Mouse (Mus musculus) heart, postnatal 0 days (tissue): Measurements from ENCODE around the gene Frat2. TPM values are rescaled to one million over a fixed set of nuclear protein-coding genes. Genes with fewer than 3 reads are reported as not detected.
"Not testable (repeated sequence)": the region's sequence is repeated elsewhere in the genome, so short reads cannot be mapped to it uniquely, and the experiment has no call there.

Experiments
- ATAC-seq: fragments of 200-750 bp; cut with Nextera tagmentation; 2 replicates; pipeline ENCODE4 v1.8.0; 2017; ENCODE audit warnings: low read depth, moderate number of reproducible peaks, moderate library complexity; ENCODE audit not compliant: insufficient read depth
- DNase-seq: peaks from one replicate; pipeline ENCODE4 v3.0.0-alpha.2; 2016; ENCODE audit warnings: low spot score
- H3K27ac ChIP-seq: fragments of 300-500 bp; sonication (generic); 2 replicates; pipeline ENCODE4 v1.5.1; 2014; ENCODE audit warnings: low read depth, mild to moderate bottlenecking
- H3K27me3 ChIP-seq: fragments of 300-500 bp; sonication (generic); 2 replicates; pipeline ENCODE4 v1.6.1; 2014; ENCODE audit warnings: low read length, mixed read lengths; ENCODE audit not compliant: control insufficient read depth, insufficient read depth
- H3K36me3 ChIP-seq: fragments of 300-500 bp; sonication (generic); replicated peaks from 2 replicates; pipeline ENCODE4 v1.6.1; 2014; ENCODE audit warnings: low read length, mixed read lengths; ENCODE audit not compliant: control insufficient read depth, insufficient read depth
- H3K4me1 ChIP-seq: fragments of 300-500 bp; sonication (generic); 2 replicates; pipeline ENCODE4 v1.6.1; 2014; ENCODE audit warnings: antibody characterized with exemption; ENCODE audit not compliant: control insufficient read depth, insufficient read depth
- H3K4me2 ChIP-seq: fragments of 300-500 bp; sonication (generic); 2 replicates; pipeline ENCODE4 v1.6.1; 2014; ENCODE audit warnings: low read depth, mild to moderate bottlenecking, low read length, moderate library complexity
- H3K4me3 ChIP-seq: fragments of 300-500 bp; sonication (generic); 2 replicates; pipeline ENCODE4 v1.5.1; 2014; ENCODE audit warnings: low read depth, low read length
- H3K9ac ChIP-seq: fragments of 300-500 bp; sonication (generic); replicated peaks from 2 replicates; pipeline ENCODE4 v1.6.1; 2014; ENCODE audit warnings: low read depth, low read length, mixed read lengths
- H3K9me3 ChIP-seq: fragments of 300-500 bp; sonication (generic); replicated peaks from 2 replicates; pipeline ENCODE4 v1.6.1; 2016; ENCODE audit warnings: low read length; ENCODE audit not compliant: control insufficient read depth
- CTCF ChIP-seq: IDR thresholded peaks from 2 replicates; pipeline ENCODE4 v1.5.1; 2016; ENCODE audit warnings: antibody characterized with exemption, control low read depth, low read depth
- EP300 ChIP-seq: IDR thresholded peaks from 2 replicates; pipeline ENCODE4 v1.6.1; 2016; ENCODE audit warnings: antibody characterized with exemption, low read depth
- WGBS: fragments of 180-500 bp; shearing (Covaris S2); extraction: QIAGEN DNeasy Blood & Tissue Kit; methylation state at CpG from one replicate; pipeline ENCODE4 v1.1.7; 2014; 5-methylcytosine and 5-hydroxymethylcytosine counted together
- polyA plus RNA-seq: library from polyadenylated mRNA; unstranded; fragments of >200 nt; fragmentation: Nextera tagmentation; extraction: Ambion mirVana; gene quantifications from 2 replicates; pipeline ENCODE4 v1.2.1, GENCODE M21; 2015
- total RNA-seq: library from RNA; depleted of rRNA; stranded (reverse); fragments of >200 nt; gene quantifications from 2 replicates; pipeline ENCODE4 v1.2.3, GENCODE M21; 2014; ENCODE audit warnings: low replicate concordance

Gene Frat2
- total and polyA plus RNA-seq, 2 experiments from 2014 or later = 1.4 to 5.6 TPM

GRCm38 (mm10) chr19:41883882-41884281 is 36.0 kb upstream of the Frat2 start:
- Histone ChIP-seq H3K4me3 (no peak overlapping the region), H3K27ac (no peak overlapping the region), H3K4me2 (no peak overlapping the region), H3K9ac (no peak overlapping the region), H3K36me3 (peaks cover 72% of the 10 kb centered on the region), H3K9me3 (no peaks in the 10 kb centered on the region), H3K27me3 (no peaks in the 10 kb centered on the region), H3K4me1 (no peaks in the 10 kb centered on the region)
- no peak for TF ChIP-seq CTCF
- TF ChIP-seq EP300 = no peak
- ATAC-seq (no peak), DNase-seq (no peak)
- 94% methylated on average over 9 of the region's 9 CpGs for WGBS

DNA sequence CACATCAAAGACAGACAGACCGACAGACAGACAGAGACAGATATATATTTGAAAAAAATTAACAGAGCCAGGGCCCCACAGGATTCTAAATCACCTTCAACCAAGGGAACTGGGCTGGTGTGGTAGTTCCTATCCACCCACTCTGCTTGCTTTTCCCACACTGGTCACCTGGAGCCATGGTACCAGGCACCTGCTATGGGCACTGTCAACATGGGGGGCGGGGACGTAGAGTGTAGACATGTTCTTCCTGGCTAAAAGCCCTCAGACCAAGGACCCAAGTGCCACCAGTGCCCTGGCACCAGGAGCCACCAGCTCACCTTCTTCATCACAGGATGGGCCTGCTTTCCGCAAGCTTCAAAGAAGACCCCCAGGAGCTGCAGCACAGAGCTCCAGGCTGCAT is 33.9 kb upstream of the Frat2 start:
- DNase-seq (no peak), ATAC-seq (no peak)
- Histone ChIP-seq H3K27me3 (no peaks in the 10 kb centered on the region), H3K9me3 (no peaks in the 10 kb centered on the region), H3K4me2 (no peak overlapping the region), H3K4me1 (no peaks in the 10 kb centered on the region), H3K4me3 (no peak overlapping the region), H3K27ac (no peak overlapping the region), H3K36me3 (peaks cover 72% of the 10 kb centered on the region), H3K9ac (no peak overlapping the region)
- no peak for TF ChIP-seq CTCF
- TF ChIP-seq EP300 = no peak
- 97% methylated on average over 4 of the region's 4 CpGs for WGBS

DNA sequence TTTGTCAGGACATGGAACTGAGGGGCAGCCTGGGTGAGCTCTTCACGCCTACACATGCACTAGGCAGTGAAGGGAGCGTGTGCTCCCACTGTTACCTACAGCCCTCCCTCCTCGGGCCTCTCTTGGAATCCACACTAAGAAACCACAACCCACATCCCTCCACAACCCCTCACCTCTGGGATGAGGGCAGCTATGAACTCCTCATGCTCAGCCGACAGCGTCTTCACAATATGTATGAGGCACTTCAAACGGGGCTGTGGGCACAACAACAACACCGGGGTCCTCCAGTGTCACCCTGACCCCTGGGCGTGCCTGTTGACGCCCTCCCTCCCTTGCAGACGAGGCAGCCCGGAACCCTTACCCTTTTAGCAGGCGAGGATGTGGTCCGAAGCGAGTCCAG is 26.4 kb upstream of the Frat2 start:
- H3K4me1 ChIP-seq = no peaks in the 10 kb centered on the region
- no peaks in the 10 kb centered on the region for H3K9me3 ChIP-seq
- ATAC-seq (no peak), DNase-seq (no peak)
- no peak overlapping the region for H3K9ac ChIP-seq
- no peak overlapping the region for H3K4me3 ChIP-seq
- no peaks in the 10 kb centered on the region for H3K27me3 ChIP-seq
- H3K36me3 ChIP-seq = peaks cover 66% of the 10 kb centered on the region
- WGBS = 89% methylated on average over 14 of the region's 14 CpGs
- no peak overlapping the region for H3K27ac ChIP-seq
- H3K4me2 ChIP-seq = no peak overlapping the region
- TF ChIP-seq EP300 (no peak), CTCF (no peak)

GRCm38 (mm10) chr19:41872285-41872684 is 24.4 kb upstream of the Frat2 start:
- TF ChIP-seq CTCF (no peak), EP300 (no peak)
- Histone ChIP-seq H3K4me1 (no peaks in the 10 kb centered on the region), H3K36me3 (peaks cover 77% of the 10 kb centered on the region), H3K4me3 (no peak overlapping the region), H3K27ac (no peak overlapping the region), H3K9me3 (no peaks in the 10 kb centered on the region), H3K4me2 (no peak overlapping the region), H3K9ac (no peak overlapping the region), H3K27me3 (no peaks in the 10 kb centered on the region)
- no peak for DNase-seq
- WGBS = 73% methylated on average over 2 of the region's 2 CpGs
- ATAC-seq = no peak

DNA sequence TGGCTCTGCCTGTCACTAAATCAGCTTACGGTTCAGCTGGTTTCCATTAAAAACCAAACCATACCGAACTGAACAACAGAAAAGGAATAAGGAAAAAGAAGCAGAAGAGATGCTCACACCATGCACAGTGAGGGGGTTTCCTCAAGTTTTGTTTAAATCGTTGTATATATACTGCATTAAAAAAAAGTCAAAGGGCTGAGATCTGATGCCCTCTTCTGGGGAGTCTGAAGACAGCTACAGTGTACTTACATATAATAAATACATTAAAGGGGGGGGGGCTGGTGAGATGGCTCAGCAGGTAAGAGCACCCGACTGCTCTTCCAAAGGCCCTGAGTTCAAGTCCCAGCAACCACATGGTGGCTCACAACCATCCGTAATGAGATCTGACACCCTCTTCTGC is 22.0 kb upstream of the Frat2 start:
- not testable (repeated sequence) for DNase-seq, H3K27ac ChIP-seq, H3K4me1 ChIP-seq, H3K27me3 ChIP-seq, H3K9ac ChIP-seq, H3K4me2 ChIP-seq, ATAC-seq, H3K4me3 ChIP-seq, H3K9me3 ChIP-seq
- H3K36me3 ChIP-seq = peaks cover 72% of the 10 kb centered on the region
- 79% methylated on average over 5 of the region's 5 CpGs for WGBS

DNA sequence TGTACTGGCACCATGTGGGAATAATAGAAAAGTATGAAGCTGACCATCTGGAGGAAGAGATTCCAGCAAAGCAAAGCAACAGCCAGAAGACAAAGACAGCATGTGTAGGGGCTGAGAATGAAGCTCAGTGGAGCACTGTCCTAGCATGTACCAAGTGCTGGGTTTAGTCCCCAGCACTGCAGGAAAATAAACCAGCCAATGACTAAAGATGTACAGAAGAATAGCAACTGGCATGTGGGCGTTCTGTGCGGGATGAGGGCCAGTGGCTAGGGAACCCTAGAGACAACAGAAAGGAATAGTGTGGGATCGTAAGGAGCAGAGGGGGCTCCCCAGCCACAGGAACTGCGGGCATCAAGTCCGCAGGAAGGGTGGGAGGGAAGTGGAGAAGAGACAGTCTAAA is 21.4 kb upstream of the Frat2 start:
- DNase-seq (no peak), ATAC-seq (no peak)
- H3K36me3 ChIP-seq = peaks cover 73% of the 10 kb centered on the region
- no peak overlapping the region for H3K9ac ChIP-seq
- H3K4me2 ChIP-seq = no peak overlapping the region
- H3K27ac ChIP-seq = no peak overlapping the region
- WGBS = 92% methylated on average over 5 of the region's 5 CpGs
- H3K27me3 ChIP-seq = no peaks in the 10 kb centered on the region
- H3K4me3 ChIP-seq = no peak overlapping the region
- no peaks in the 10 kb centered on the region for H3K4me1 ChIP-seq
- TF ChIP-seq CTCF (no peak), EP300 (no peak)
- H3K9me3 ChIP-seq = no peaks in the 10 kb centered on the region
